Mouse (Mus musculus) midbrain, embryonic 15.5 days (tissue): Measurements from ENCODE around the gene Tsen34. TPM values are rescaled to one million over a fixed set of nuclear protein-coding genes. Genes with fewer than 3 reads are reported as not detected.
"Not testable (repeated sequence)": the region's sequence is repeated elsewhere in the genome, so short reads cannot be mapped to it uniquely, and the experiment has no call there.

Experiments
- ATAC-seq: fragments of 200-750 bp; cut with Nextera tagmentation; replicated peaks from 2 replicates; pipeline ENCODE4 v1.8.0; 2017; ENCODE audit warnings: moderate TSS enrichment
- H3K27ac ChIP-seq: fragments of 300-500 bp; sonication (generic); 2 replicates; pipeline ENCODE4 v1.5.1; 2015; ENCODE audit warnings: mild to moderate bottlenecking, inconsistent platforms
- H3K27me3 ChIP-seq: fragments of 300-500 bp; sonication (generic); replicated peaks from 2 replicates; pipeline ENCODE4 v1.6.1; 2015; ENCODE audit warnings: inconsistent platforms
- H3K36me3 ChIP-seq: fragments of 300-500 bp; sonication (generic); replicated peaks from 2 replicates; pipeline ENCODE4 v1.6.1; 2015; ENCODE audit warnings: inconsistent platforms
- H3K4me1 ChIP-seq: fragments of 300-500 bp; sonication (generic); 2 replicates; pipeline ENCODE4 v1.6.1; 2015; ENCODE audit warnings: inconsistent platforms
- H3K4me2 ChIP-seq: fragments of 300-500 bp; sonication (generic); 2 replicates; pipeline ENCODE4 v1.6.1; 2015; ENCODE audit warnings: inconsistent platforms, mild to moderate bottlenecking, moderate library complexity
- H3K4me3 ChIP-seq: fragments of 300-500 bp; sonication (generic); 2 replicates; pipeline ENCODE4 v1.5.1; 2015; ENCODE audit warnings: mild to moderate bottlenecking, inconsistent platforms
- H3K9ac ChIP-seq: fragments of 300-500 bp; sonication (generic); 2 replicates; pipeline ENCODE4 v1.6.1; 2015; ENCODE audit warnings: mild to moderate bottlenecking, inconsistent platforms
- H3K9me3 ChIP-seq: fragments of 300-500 bp; sonication (generic); 2 replicates; pipeline ENCODE4 v1.6.1; 2016; ENCODE audit warnings: inconsistent platforms
- WGBS: fragments of 180-500 bp; shearing (Covaris S2); methylation state at CpG from one replicate; pipeline ENCODE4 v1.1.7; 2015; ENCODE audit warnings: mixed read lengths; 5-methylcytosine and 5-hydroxymethylcytosine counted together
- polyA plus RNA-seq: library from polyadenylated mRNA; unstranded; fragments of >200 nt; fragmentation: Nextera tagmentation; extraction: Ambion mirVana; gene quantifications from 2 replicates; pipeline ENCODE4 v1.2.1, GENCODE M21; 2015

Gene Tsen34
- polyA plus RNA-seq, 1 experiment from 2014 or later = 301 TPM

DNA sequence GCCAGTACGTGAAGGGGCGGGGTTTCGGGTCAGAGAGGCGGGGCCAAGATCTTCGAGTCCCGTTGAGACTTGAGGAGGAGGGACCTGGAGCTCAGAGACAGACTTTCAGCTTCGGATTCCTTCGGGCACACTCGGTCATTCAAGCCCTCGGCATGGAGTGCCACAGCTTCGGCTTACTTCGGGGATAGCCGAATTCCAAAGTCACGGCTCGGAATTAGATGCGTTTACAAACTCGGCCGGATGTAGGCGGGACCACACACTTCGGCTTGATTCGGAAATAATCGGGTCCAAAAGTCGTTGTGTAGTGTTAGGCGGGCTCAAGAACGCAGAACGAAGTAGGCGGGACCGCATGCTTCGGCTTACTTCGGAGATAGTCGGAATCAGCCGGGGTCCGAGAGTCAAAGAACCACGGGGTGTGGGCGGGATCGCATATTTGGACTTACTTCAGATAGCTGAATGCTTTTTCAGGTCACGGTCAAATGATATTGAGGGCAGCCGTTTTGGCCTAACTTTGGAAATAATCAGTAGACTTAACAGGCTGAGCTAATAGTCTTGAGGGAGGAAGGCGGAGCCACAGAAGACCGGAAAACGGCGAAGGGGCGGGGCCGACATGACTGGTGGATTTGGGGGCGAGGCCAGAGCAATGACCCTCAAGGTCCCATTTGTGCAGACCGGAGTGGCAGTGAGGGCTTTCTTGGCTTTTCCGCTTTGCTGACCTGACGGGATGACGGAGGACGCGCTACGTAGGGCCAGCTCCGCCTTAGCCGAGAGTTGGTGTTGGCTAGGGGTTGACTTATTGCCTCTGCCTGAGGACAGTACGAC lies 535 bp downstream of the Tsen34 start, which contains the start of gene Mboat7:
Gene Mboat7 (minus strand): TSS at position 537 of the 822 bp plus-strand sequence.
- peak within 1 kb of the TSS; percentile 85 for H3K4me2 ChIP-seq
- peak within 1 kb of the TSS; percentile 91 for H3K4me3 ChIP-seq
- H3K9ac ChIP-seq = peak within 1 kb of the TSS; percentile 96
- ATAC-seq = peak; percentile 94
- H3K36me3 ChIP-seq = peaks cover 12% of the 10 kb centered on the region; the same call in 1 of the 2 replicates
- H3K27ac ChIP-seq = peak within 1 kb of the TSS; percentile 96
- WGBS = under 1% methylated on average over 55 of the region's 55 CpGs
- H3K9me3 ChIP-seq = no peaks in the 10 kb centered on the region
- H3K4me1 ChIP-seq = peaks cover 27% of the 10 kb centered on the region
- no peaks in the 10 kb centered on the region for H3K27me3 ChIP-seq

DNA sequence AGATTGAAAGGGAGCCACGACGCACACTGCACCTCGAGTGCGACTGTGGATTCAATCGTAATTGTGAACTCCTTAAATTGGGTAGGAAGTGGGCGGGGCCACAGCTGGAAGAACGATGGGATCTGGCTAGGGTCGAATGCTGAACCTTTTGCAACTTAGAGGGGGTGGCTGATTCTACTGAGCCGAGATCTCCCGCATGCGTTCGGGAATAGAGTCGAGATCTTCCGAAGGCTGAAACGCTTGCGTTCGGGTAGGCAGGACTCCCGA lies 1.1 kb downstream of the Tsen34 start:
- Histone ChIP-seq H3K9ac (peak overlapping the region; percentile 96), H3K36me3 (peaks cover 17% of the 10 kb centered on the region; the same call in 1 of the 2 replicates), H3K9me3 (no peaks in the 10 kb centered on the region), H3K4me2 (peak overlapping the region; percentile 85), H3K4me3 (peak overlapping the region; percentile 91), H3K4me1 (peaks cover 27% of the 10 kb centered on the region), H3K27me3 (no peaks in the 10 kb centered on the region), H3K27ac (peak overlapping the region; percentile 96)
- no peak; the same call in 1 of the 2 replicates for ATAC-seq
- 0% methylated on average over 18 of the region's 18 CpGs for WGBS

DNA sequence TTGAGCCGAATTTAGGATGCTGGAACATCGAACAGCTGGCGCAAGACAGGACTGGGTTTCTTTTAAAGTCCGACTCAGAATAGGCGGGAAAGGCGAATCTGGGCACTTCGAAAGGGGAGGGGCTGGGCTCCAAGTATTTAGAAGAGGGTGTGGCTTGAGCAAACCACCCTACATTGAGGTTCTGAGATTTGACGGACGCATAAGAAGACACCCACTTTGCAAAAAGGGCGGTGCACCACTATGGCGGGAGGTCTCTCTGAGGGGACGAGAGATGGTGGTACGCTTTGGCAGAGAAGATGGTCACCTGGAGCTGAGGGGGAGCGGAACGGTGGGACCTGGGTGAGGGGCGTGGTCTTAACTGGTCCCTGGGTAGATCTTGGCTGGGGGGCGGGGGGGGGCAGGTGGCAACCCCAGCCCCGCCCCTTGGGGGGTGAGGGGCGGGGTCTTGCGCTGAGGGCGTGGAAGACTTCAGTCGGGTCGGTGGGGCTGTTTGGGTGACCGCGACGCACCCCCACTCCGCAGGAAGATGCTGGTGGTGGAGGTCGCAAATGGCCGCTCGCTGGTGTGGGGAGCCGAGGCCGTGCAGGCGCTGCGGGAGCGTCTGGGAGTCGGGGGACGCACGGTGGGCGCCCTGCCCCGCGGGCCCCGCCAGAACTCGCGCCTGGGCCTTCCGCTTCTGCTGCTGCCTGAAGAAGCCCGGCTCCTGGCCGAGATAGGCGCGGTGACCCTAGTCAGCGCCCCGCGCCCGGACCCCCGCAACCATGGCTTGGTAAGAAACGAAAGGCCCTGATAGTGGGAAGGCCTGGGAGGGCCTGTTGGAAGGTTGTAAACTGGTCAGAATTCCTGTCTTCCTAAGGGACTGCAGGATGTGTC lies 1.6 kb downstream of the Tsen34 start:
- Histone ChIP-seq H3K4me2 (peak overlapping the region; percentile 85), H3K9me3 (no peaks in the 10 kb centered on the region), H3K36me3 (peaks cover 22% of the 10 kb centered on the region; the same call in 1 of the 2 replicates), H3K4me3 (peak overlapping the region; percentile 91), H3K9ac (peak overlapping the region; percentile 96), H3K27me3 (no peaks in the 10 kb centered on the region), H3K4me1 (peaks cover 27% of the 10 kb centered on the region), H3K27ac (peak overlapping the region; percentile 96)
- WGBS = under 1% methylated on average over 53 of the region's 55 CpGs
- peak; percentile 40 for ATAC-seq

DNA sequence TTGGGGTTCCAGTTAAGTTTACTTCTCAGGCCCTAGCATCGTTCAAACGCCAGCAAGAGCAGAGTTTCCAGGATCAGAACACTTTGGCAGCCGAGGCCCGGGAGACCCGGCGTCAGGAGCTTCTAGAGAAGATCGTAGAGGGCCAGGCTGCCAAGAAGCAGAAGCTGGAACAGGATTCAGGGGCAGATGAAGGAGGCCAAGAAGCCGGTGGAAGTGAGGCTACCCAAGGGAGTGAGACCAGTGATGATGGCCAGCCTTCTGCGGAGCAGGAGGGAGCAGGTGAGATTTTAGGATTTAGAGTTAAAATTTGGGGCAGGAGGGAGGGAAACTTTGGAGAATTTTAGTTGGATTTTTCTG lies 2.3 kb downstream of the Tsen34 start:
- 6% methylated on average over 9 of the region's 9 CpGs for WGBS
- H3K9me3 ChIP-seq, H3K27me3 ChIP-seq, ATAC-seq: not testable (repeated sequence)
- Histone ChIP-seq H3K36me3 (peaks cover 23% of the 10 kb centered on the region), H3K4me3 (peak overlapping the region; percentile 91), H3K27ac (peak overlapping the region; percentile 96), H3K9ac (peak overlapping the region; percentile 96), H3K4me2 (peak overlapping the region; percentile 85), H3K4me1 (peaks cover 27% of the 10 kb centered on the region)

DNA sequence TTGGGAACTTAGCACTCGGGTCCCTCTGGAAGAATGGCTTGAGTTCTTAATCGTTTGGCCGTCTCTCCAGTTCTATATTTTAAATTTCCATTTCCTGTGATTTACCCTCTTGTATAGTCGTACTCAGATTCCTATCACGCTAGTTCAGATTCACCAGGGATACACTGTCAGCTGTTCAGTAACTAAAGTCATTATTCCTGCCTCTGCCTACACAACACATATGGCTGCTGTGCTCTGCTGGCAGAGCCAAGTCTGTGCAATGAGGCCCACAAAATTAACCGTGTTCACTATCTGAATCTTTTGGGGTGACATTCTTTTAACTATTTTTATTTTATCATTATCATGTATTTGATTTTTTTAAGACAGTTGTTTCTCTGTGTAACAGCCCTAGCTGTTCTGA lies 5.8 kb downstream of the Tsen34 start:
- no peaks in the 10 kb centered on the region for H3K27me3 ChIP-seq
- H3K4me2 ChIP-seq = no peak overlapping the region
- WGBS = 97% methylated on average over 6 of the region's 6 CpGs
- ATAC-seq = no peak
- H3K36me3 ChIP-seq = peaks cover 32% of the 10 kb centered on the region
- peaks cover 18% of the 10 kb centered on the region for H3K4me1 ChIP-seq
- H3K27ac ChIP-seq = no peak overlapping the region
- no peak overlapping the region for H3K4me3 ChIP-seq
- H3K9me3 ChIP-seq = no peaks in the 10 kb centered on the region
- no peak overlapping the region for H3K9ac ChIP-seq

DNA sequence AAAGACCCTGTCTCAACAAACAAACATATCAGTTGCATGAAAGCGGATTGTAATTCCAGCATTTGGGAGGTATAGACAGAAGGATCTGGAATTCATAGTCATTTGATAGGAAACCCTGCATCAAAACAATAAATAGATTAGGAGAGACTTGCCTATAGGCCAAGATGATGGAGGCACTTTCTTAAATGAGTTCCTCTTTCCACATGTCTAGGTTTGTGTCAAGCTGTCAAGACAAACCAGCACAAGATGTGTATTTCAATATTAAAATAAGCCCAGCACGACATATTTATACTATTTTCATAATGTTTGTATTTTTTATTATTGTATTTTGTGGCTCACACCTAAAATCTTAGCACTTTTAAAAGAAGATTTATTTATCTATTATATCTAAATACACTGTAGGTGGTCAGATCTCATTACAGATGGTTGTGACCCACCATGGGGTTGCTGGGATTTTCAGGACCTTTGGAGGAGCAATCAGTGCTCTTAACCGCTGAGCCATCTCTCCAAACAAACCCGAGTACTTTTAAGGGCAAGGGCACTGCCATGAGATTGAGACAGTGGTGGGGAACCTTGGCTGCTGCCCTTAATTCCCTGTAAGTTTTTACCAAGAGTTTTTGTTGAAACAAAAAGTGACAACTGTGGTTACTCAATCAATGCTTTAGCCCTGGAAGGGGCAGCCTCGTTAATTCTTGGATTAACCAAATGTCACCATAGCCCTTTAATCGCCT lies 10.7 kb downstream of the Tsen34 start:
- peaks cover 27% of the 10 kb centered on the region for H3K4me1 ChIP-seq
- peaks cover 22% of the 10 kb centered on the region for H3K36me3 ChIP-seq
- peak overlapping the region; percentile 84 for H3K4me2 ChIP-seq
- H3K27ac ChIP-seq = peak overlapping the region; percentile 93
- ATAC-seq = peak; percentile 58
- WGBS = 19% methylated on average over 6 of the region's 6 CpGs
- peak overlapping the region; percentile 79 for H3K4me3 ChIP-seq
- peak overlapping the region; percentile 27; the same call in 1 of the 2 replicates for H3K9ac ChIP-seq
- H3K27me3 ChIP-seq = no peaks in the 10 kb centered on the region
- no peaks in the 10 kb centered on the region for H3K9me3 ChIP-seq

DNA sequence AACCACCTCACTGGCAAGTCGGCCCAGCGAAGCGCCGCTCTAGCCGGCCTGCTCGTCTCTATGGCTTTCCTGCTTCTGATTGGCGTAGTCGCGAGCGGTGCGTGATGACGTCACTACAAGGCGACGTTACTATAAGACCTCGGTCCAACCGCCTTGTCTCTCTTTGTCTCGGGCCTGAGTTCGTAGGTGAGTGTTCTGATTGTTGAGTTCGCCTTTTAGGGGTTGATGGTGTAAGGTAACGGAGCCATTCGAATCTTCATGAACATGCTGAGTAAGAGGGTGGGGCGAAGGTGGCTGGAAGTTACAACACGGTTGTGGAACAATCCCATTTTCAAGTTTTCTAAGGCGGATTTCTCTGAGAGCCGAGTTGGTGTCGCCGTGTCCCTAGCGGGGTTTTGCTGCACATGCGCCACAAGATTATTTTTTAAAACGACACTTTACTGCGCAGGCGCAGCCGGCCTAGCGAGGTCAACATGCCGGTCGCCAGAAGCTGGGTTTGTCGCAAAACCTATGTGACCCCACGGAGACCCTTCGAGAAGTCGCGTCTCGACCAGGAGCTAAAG lies 11.3 kb downstream of the Tsen34 start, which contains the start of gene Rps9:
Gene Rps9 (plus strand): TSS at position 115 of the 563 bp plus-strand sequence.
- no peaks in the 10 kb centered on the region for H3K27me3 ChIP-seq
- WGBS = under 1% methylated on average over 42 of the region's 42 CpGs
- H3K36me3 ChIP-seq = peaks cover 18% of the 10 kb centered on the region

DNA sequence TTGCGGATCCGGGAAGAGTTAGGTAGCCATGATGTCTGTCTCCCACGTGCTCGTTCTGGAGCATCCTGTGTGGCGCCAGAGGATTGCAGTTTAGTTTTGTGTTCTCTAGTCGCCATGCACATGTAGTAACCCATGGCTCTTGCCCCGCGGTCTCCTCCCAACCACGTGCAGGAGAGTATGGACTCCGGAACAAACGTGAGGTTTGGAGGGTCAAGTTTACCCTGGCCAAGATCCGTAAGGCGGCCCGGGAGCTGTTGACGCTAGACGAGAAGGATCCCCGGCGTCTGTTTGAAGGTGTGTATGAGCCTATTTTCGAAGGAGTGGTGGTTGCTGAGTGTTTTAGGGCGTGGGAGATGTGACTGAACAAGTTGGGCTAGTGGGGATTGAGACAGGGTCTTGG lies 11.8 kb downstream of the Tsen34 start:
- Histone ChIP-seq H3K4me2 (peak overlapping the region; percentile 84), H3K4me1 (peaks cover 27% of the 10 kb centered on the region), H3K36me3 (peaks cover 14% of the 10 kb centered on the region), H3K4me3 (peak overlapping the region; percentile 79), H3K9me3 (no peaks in the 10 kb centered on the region), H3K27ac (peak overlapping the region; percentile 93), H3K9ac (peak overlapping the region; percentile 73), H3K27me3 (no peaks in the 10 kb centered on the region)
- ATAC-seq = peak; percentile 73
- under 1% methylated on average over 20 of the region's 20 CpGs for WGBS

More for the DNA sequence above, 11.3 kb downstream of the Tsen34 start, which contains the start of gene Rps9:
- no peaks in the 10 kb centered on the region for H3K9me3 ChIP-seq
- H3K4me3 ChIP-seq = peak within 1 kb of the TSS; percentile 79
- H3K4me2 ChIP-seq = peak within 1 kb of the TSS; percentile 84
- peak; percentile 95 for ATAC-seq
- peak within 1 kb of the TSS; percentile 73 for H3K9ac ChIP-seq
- H3K27ac ChIP-seq = peak within 1 kb of the TSS; percentile 93
- H3K4me1 ChIP-seq = peaks cover 27% of the 10 kb centered on the region

DNA sequence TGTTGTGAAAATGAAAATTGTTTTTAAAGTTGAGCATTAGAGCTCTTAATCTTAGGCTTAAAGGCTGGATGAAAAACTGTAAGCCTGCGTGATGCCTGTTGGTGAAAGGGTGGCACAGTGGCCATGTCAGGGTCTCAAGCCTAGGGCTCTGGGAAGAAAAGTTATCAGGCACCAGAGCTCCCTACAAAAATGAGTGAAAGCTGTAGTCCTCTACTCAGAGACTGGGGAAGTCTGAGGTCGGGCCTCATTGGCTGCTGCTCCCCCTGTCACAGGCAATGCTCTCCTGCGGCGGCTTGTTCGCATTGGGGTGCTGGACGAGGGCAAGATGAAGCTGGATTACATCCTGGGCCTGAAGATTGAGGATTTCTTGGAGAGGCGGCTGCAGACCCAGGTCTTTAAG lies 12.8 kb downstream of the Tsen34 start:
- peak overlapping the region; percentile 79 for H3K4me3 ChIP-seq
- 4% methylated on average over 7 of the region's 7 CpGs for WGBS
- H3K4me1 ChIP-seq = peaks cover 27% of the 10 kb centered on the region
- peak overlapping the region; percentile 73 for H3K9ac ChIP-seq
- H3K9me3 ChIP-seq, ATAC-seq, H3K27me3 ChIP-seq, H3K27ac ChIP-seq: not testable (repeated sequence)
- peaks cover 10% of the 10 kb centered on the region; the same call in 1 of the 2 replicates for H3K36me3 ChIP-seq
- H3K4me2 ChIP-seq = peak overlapping the region; percentile 84

DNA sequence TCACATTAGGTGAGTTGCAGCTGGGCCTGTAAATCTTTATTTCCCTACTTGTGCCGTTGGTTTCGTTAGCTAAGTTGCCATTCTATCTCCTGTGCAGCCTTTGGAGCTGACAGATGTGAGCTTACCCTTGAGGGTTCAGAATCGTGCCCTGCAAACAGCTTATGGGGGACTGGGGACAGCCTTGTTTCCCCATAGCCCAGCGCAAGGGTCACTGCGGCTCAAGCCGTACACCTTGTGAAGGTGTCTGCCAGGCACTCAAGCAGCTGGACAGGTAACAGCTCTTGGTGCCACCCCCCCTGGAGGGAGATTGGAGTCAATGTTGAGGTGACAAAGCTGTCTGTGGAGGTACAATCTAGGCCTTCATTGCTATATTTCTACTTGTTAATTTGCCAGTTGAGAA lies 13.2 kb downstream of the Tsen34 start:
- H3K36me3 ChIP-seq = peaks cover 9% of the 10 kb centered on the region; the same call in 1 of the 2 replicates
- no peaks in the 10 kb centered on the region for H3K9me3 ChIP-seq
- peak overlapping the region; percentile 73 for H3K9ac ChIP-seq
- H3K4me1 ChIP-seq = peaks cover 27% of the 10 kb centered on the region
- no peaks in the 10 kb centered on the region for H3K27me3 ChIP-seq
- H3K4me3 ChIP-seq = peak overlapping the region; percentile 79
- H3K27ac ChIP-seq = no peak overlapping the region
- H3K4me2 ChIP-seq = peak overlapping the region; percentile 84
- no peak for ATAC-seq
- 33% methylated on average over 6 of the region's 6 CpGs for WGBS

DNA sequence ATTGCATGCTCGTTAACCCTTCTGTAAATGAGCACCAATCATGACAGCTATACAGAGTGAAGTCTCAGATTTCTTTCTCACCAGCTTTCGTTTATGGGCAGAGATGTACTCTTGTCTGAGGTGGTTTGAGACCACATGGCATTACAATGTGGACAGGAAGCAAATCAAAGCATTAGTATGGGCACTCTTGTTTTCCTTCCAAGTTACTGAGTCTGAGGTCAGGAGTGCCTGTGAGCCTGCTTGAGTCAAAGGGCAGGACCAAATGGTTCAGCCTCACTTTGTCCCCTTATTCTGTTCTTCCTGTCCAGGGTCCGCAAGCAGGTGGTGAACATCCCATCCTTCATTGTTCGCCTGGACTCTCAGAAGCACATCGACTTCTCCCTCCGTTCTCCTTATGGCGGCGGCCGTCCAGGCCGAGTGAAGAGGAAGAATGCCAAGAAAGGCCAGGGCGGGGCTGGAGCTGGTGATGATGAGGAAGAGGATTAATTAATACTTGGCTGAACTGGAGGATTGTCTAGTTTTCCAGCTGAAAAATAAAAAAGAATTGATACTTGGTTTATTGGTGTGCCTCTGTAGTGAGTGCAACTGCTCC lies 13.8 kb downstream of the Tsen34 start:
- no peaks in the 10 kb centered on the region for H3K27me3 ChIP-seq
- H3K4me1 ChIP-seq = peaks cover 27% of the 10 kb centered on the region
- peak overlapping the region; percentile 84 for H3K4me2 ChIP-seq
- H3K4me3 ChIP-seq = peak overlapping the region; percentile 79
- H3K9me3 ChIP-seq = no peaks in the 10 kb centered on the region
- H3K27ac ChIP-seq = no peak overlapping the region
- peaks cover 4% of the 10 kb centered on the region; the same call in 1 of the 2 replicates for H3K36me3 ChIP-seq
- no peak overlapping the region for H3K9ac ChIP-seq
- ATAC-seq = no peak
- 62% methylated on average over 11 of the region's 11 CpGs for WGBS
